Mouse (Mus musculus) cortical plate, adult 2 months (tissue): Measurements from ENCODE around the gene Eefsec.

Experiments used
- CTCF ChIP-seq: fragments of 200-500 bp; IDR thresholded peaks from 2 replicates; pipeline ENCODE4 v1.5.1; 2011; ENCODE audit warnings: mild to moderate bottlenecking, control low read depth, low read length; ENCODE audit not compliant: insufficient read depth; ENCODE audit errors: extremely low read depth
- POLR2A ChIP-seq: fragments of 200-500 bp; IDR thresholded peaks from 2 replicates; pipeline ENCODE4 v1.6.1; 2011; ENCODE audit warnings: mild to moderate bottlenecking, low read length, control low read depth; ENCODE audit not compliant: insufficient read depth; ENCODE audit errors: extremely low read depth

- peak; percentile 60 for TF ChIP-seq CTCF
- no peak for TF ChIP-seq POLR2A
Observed at GRCm38 (mm10) chr6:88431202-88431601, 15.1 kb downstream of the Eefsec start.
